Mouse (Mus musculus): ENCODE measurements at regions not wholly inside any gene's neighbourhood (a gene's known extent, or its start where the extent isn't known, plus 50 kb on each side); places are given as distances from the start of the nearest gene placed in this dataset.

GRCm38 (mm10) chr14:71211359-71211978 lies 611.8 kb upstream of the Fam160b2 start:
- Histone ChIP-seq H3K36me3 (ENCODE audit: control insufficient read depth, insufficient read depth, low read length) (no peaks in the 10 kb centered on the region), H3K4me2 (ENCODE audit: low read depth, low read length) (no peak overlapping the region), H3K9me3 (ENCODE audit: control insufficient read depth, low read length) (no peaks in the 10 kb centered on the region), H3K4me3 (ENCODE audit: low read depth, low read length) (no peak overlapping the region), H3K27ac (ENCODE audit: low read depth, low read length) (no peak overlapping the region), H3K27me3 (ENCODE audit: control insufficient read depth, insufficient read depth, low read length) (no peaks in the 10 kb centered on the region), H3K4me1 (ENCODE audit: control insufficient read depth, insufficient read depth, low read length) (no peaks in the 10 kb centered on the region), H3K9ac (replicated peaks; ENCODE audit: low read depth, low read length) (no peak overlapping the region)
- WGBS: 95% methylated on average over 3 of the region's 3 CpGs
- ATAC-seq (ENCODE audit: low read depth): no peak

DNA sequence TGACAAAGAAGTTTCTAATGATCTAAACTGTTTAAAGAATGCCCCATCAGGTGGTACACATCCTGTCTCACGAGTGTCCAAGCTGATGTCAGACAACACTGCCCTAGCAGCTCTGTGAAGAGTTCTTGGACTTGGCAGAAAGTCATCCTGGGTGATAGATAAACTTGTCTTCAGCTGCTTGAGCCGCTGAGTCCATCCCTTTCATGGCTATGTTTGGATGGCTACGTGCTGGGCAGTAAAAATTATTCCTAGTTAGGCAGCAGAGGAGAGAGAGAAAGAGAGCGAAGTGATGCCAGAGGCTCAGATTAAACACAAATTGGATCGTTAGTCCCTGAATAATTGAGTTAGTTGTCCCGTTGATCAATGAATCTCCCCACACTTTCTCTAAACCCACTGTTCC lies 603.8 kb upstream of the Fam160b2 start:
- ATAC-seq (ENCODE audit: low read depth): no peak
- H3K9ac ChIP-seq (replicated peaks; ENCODE audit: low read depth, low read length): no peak overlapping the region
- H3K4me2 ChIP-seq (ENCODE audit: low read depth, low read length): no peak overlapping the region
- H3K27me3 ChIP-seq (ENCODE audit: control insufficient read depth, insufficient read depth, low read length): no peaks in the 10 kb centered on the region
- H3K9me3 ChIP-seq (ENCODE audit: control insufficient read depth, low read length): no peaks in the 10 kb centered on the region
- H3K36me3 ChIP-seq (ENCODE audit: control insufficient read depth, insufficient read depth, low read length): no peaks in the 10 kb centered on the region
- no peaks in the 10 kb centered on the region for H3K4me1 ChIP-seq (ENCODE audit: control insufficient read depth, insufficient read depth, low read length)
- H3K4me3 ChIP-seq (ENCODE audit: low read depth, low read length): no peak overlapping the region
- 65% methylated on average over 6 of the region's 6 CpGs for WGBS
- H3K27ac ChIP-seq (ENCODE audit: low read depth, low read length): no peak overlapping the region

- Histone ChIP-seq H3K36me3 (ENCODE audit: control insufficient read depth, insufficient read depth, low read length) (no peaks in the 10 kb centered on the region), H3K9me3 (ENCODE audit: control insufficient read depth, low read length) (no peaks in the 10 kb centered on the region), H3K4me2 (ENCODE audit: low read depth, low read length) (no peak overlapping the region), H3K4me3 (ENCODE audit: low read depth, low read length) (no peak overlapping the region), H3K27ac (ENCODE audit: low read depth, low read length) (no peak overlapping the region), H3K27me3 (ENCODE audit: control insufficient read depth, insufficient read depth, low read length) (no peaks in the 10 kb centered on the region), H3K9ac (replicated peaks; ENCODE audit: low read depth, low read length) (no peak overlapping the region), H3K4me1 (ENCODE audit: control insufficient read depth, insufficient read depth, low read length) (no peaks in the 10 kb centered on the region)
- ATAC-seq (ENCODE audit: low read depth): no peak
- WGBS: 100% methylated on average over 1 of the region's 1 CpGs
These were observed 601.3 kb upstream of the Fam160b2 start for GRCm38 (mm10) chr14:71200917-71201316.

GRCm38 (mm10) chr14:71199178-71199879 lies 599.7 kb upstream of the Fam160b2 start:
- no peaks in the 10 kb centered on the region for H3K9me3 ChIP-seq (ENCODE audit: control insufficient read depth, low read length)
- no peaks in the 10 kb centered on the region for H3K4me1 ChIP-seq (ENCODE audit: control insufficient read depth, insufficient read depth, low read length)
- H3K4me2 ChIP-seq (ENCODE audit: low read depth, low read length): no peak overlapping the region
- no peak overlapping the region for H3K27ac ChIP-seq (ENCODE audit: low read depth, low read length)
- no peak for ATAC-seq (ENCODE audit: low read depth)
- no peaks in the 10 kb centered on the region for H3K36me3 ChIP-seq (ENCODE audit: control insufficient read depth, insufficient read depth, low read length)
- H3K9ac ChIP-seq (replicated peaks; ENCODE audit: low read depth, low read length): no peak overlapping the region
- H3K27me3 ChIP-seq (ENCODE audit: control insufficient read depth, insufficient read depth, low read length): no peaks in the 10 kb centered on the region
- no peak overlapping the region for H3K4me3 ChIP-seq (ENCODE audit: low read depth, low read length)
- 56% methylated on average over 9 of the region's 9 CpGs for WGBS

DNA sequence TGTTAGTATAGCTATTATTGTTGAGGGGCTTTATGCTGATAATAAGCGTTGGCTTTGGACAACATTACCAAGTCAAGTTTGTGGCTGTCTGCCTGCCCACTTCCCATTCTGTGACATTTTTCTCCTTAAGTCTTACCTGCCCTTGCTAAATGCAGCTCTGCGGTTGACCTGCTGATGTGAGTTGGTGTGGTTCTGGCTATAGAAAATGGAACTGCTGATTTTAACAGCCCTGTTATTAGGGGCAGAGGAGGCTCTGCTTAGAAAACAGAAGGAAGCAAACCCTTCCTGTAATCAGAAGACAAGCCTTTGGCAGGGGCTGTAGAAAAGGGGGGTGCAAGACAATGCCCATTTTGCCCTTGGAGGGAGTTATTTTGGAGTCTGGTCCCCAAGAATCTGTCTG lies 594.6 kb upstream of the Fam160b2 start:
- Histone ChIP-seq H3K9me3 (ENCODE audit: control insufficient read depth, low read length) (no peaks in the 10 kb centered on the region), H3K4me2 (ENCODE audit: low read depth, low read length) (no peak overlapping the region), H3K4me3 (ENCODE audit: low read depth, low read length) (no peak overlapping the region), H3K27ac (ENCODE audit: low read depth, low read length) (no peak overlapping the region), H3K4me1 (ENCODE audit: control insufficient read depth, insufficient read depth, low read length) (no peaks in the 10 kb centered on the region), H3K27me3 (ENCODE audit: control insufficient read depth, insufficient read depth, low read length) (no peaks in the 10 kb centered on the region), H3K9ac (replicated peaks; ENCODE audit: low read depth, low read length) (no peak overlapping the region), H3K36me3 (ENCODE audit: control insufficient read depth, insufficient read depth, low read length) (no peaks in the 10 kb centered on the region)
- 90% methylated on average over 2 of the region's 2 CpGs for WGBS
- no peak for ATAC-seq (ENCODE audit: low read depth)

DNA sequence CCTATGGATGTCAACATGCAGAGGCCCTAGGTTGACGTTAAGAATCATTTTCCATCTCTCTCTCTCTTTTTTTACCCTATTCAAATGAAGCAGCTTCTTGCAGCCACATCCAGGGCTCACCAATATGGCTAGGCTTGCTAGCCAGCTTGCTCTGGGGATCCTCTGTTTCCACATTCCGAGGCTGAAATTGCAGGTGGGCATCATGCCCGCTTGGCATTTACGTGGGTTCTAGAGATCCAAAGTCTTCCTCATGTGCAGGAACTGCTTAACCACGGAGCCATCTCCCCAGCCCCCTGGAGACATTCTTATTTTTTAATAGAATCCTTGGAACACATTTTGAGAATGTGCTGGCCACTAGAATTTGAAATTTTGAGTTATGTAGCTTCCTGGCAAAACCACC lies 592.9 kb upstream of the Fam160b2 start:
- Histone ChIP-seq H3K4me1 (ENCODE audit: control insufficient read depth, insufficient read depth, low read length) (no peaks in the 10 kb centered on the region), H3K9ac (replicated peaks; ENCODE audit: low read depth, low read length) (no peak overlapping the region), H3K9me3 (ENCODE audit: control insufficient read depth, low read length) (no peaks in the 10 kb centered on the region), H3K36me3 (ENCODE audit: control insufficient read depth, insufficient read depth, low read length) (no peaks in the 10 kb centered on the region), H3K4me3 (ENCODE audit: low read depth, low read length) (no peak overlapping the region), H3K27me3 (ENCODE audit: control insufficient read depth, insufficient read depth, low read length) (no peaks in the 10 kb centered on the region), H3K27ac (ENCODE audit: low read depth, low read length) (no peak overlapping the region), H3K4me2 (ENCODE audit: low read depth, low read length) (no peak overlapping the region)
- WGBS: 90% methylated on average over 5 of the region's 5 CpGs
- no peak for ATAC-seq (ENCODE audit: low read depth)

DNA sequence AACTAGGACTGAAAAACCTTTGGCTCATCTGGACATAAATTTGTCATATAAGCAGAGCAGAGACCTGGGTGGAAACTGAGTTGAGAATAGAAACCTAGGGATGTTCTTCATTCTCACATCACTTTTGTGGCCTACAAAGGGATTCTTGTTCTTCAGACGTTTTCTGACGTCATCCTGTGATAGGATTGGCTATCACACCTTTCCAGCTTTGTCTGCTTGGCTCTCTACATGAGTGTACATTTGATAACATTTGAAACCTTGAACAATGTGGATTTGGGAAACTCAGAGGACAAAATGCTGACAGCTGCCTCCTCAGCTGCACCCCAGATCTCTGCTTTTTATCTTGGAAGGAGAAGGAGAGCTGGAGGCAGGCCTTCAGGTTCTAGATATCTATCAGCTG lies 589.7 kb upstream of the Fam160b2 start:
- H3K27me3 ChIP-seq (ENCODE audit: control insufficient read depth, insufficient read depth, low read length): no peaks in the 10 kb centered on the region
- H3K4me1 ChIP-seq (ENCODE audit: control insufficient read depth, insufficient read depth, low read length): no peaks in the 10 kb centered on the region
- ATAC-seq (ENCODE audit: low read depth): no peak
- H3K4me3 ChIP-seq (ENCODE audit: low read depth, low read length): no peak overlapping the region
- H3K9ac ChIP-seq (replicated peaks; ENCODE audit: low read depth, low read length): no peak overlapping the region
- WGBS: 79% methylated on average over 2 of the region's 2 CpGs
- H3K4me2 ChIP-seq (ENCODE audit: low read depth, low read length): no peak overlapping the region
- no peak overlapping the region for H3K27ac ChIP-seq (ENCODE audit: low read depth, low read length)
- H3K9me3 ChIP-seq (ENCODE audit: control insufficient read depth, low read length): no peaks in the 10 kb centered on the region
- H3K36me3 ChIP-seq (ENCODE audit: control insufficient read depth, insufficient read depth, low read length): no peaks in the 10 kb centered on the region

DNA sequence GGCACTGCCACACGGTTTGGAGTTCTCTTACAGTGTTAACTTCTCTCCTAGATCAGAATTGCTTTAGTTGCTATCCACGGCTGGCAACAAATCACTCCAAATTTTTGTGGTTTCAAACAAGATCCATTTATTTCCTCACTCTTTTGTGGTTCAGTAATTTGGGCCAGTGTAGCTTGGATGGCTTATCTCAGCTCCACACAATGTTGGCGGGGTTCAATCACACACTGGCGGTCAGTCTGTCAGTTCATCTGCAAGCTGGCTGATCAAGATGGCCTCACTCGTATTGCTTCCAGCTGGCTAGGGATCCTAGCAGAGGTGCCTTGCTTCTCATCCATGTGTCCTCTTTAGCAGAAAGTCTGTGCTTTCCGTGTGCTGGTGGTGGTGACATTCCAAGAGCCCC lies 577.7 kb upstream of the Fam160b2 start:
- Histone ChIP-seq H3K4me1 (ENCODE audit: control insufficient read depth, insufficient read depth, low read length) (no peaks in the 10 kb centered on the region), H3K27me3 (ENCODE audit: control insufficient read depth, insufficient read depth, low read length) (no peaks in the 10 kb centered on the region), H3K4me2 (ENCODE audit: low read depth, low read length) (no peak overlapping the region), H3K9me3 (ENCODE audit: control insufficient read depth, low read length) (no peaks in the 10 kb centered on the region), H3K27ac (ENCODE audit: low read depth, low read length) (no peak overlapping the region), H3K9ac (replicated peaks; ENCODE audit: low read depth, low read length) (no peak overlapping the region), H3K36me3 (ENCODE audit: control insufficient read depth, insufficient read depth, low read length) (no peaks in the 10 kb centered on the region), H3K4me3 (ENCODE audit: low read depth, low read length) (no peak overlapping the region)
- no peak for ATAC-seq (ENCODE audit: low read depth)
- WGBS: 87% methylated on average over 6 of the region's 6 CpGs

- no peaks in the 10 kb centered on the region for H3K9me3 ChIP-seq (ENCODE audit: control insufficient read depth, low read length)
- WGBS: 76% methylated on average over 2 of the region's 2 CpGs
- H3K27ac ChIP-seq (ENCODE audit: low read depth, low read length): no peak overlapping the region
- no peaks in the 10 kb centered on the region for H3K4me1 ChIP-seq (ENCODE audit: control insufficient read depth, insufficient read depth, low read length)
- H3K9ac ChIP-seq (replicated peaks; ENCODE audit: low read depth, low read length): no peak overlapping the region
- H3K36me3 ChIP-seq (ENCODE audit: control insufficient read depth, insufficient read depth, low read length): no peaks in the 10 kb centered on the region
- H3K4me2 ChIP-seq (ENCODE audit: low read depth, low read length): no peak overlapping the region
- ATAC-seq (ENCODE audit: low read depth): no peak
- H3K27me3 ChIP-seq (ENCODE audit: control insufficient read depth, insufficient read depth, low read length): no peaks in the 10 kb centered on the region
- no peak overlapping the region for H3K4me3 ChIP-seq (ENCODE audit: low read depth, low read length)
These were observed 574.5 kb upstream of the Fam160b2 start for GRCm38 (mm10) chr14:71174175-71174574.
